Mouse (Mus musculus) ES-E14 (cell line): ENCODE data around the gene Mycbp. TPM values are rescaled to one million over a fixed set of nuclear protein-coding genes. Genes with fewer than 3 reads are reported as not detected.
A peak's percentile ranks its signal among the peaks of the same experiment; 100 is the strongest.

Source experiments
- DNase-seq: peaks from one replicate; pipeline ENCODE4 v3.0.0-alpha.2; 2013; ENCODE audit warnings: low read depth, low spot score
- H3K27ac ChIP-seq: 2 replicates; pipeline ENCODE4 v1.5.1; 2012; ENCODE audit warnings: low read depth, mild to moderate bottlenecking, low read length, moderate library complexity, mixed read lengths; ENCODE audit not compliant: poor library complexity, insufficient read depth, severe bottlenecking
- H3K36me3 ChIP-seq: 2 replicates; pipeline ENCODE4 v1.6.1; 2012; ENCODE audit warnings: mild to moderate bottlenecking, low read length, moderate library complexity, mixed read lengths; ENCODE audit not compliant: control insufficient read depth, poor library complexity, insufficient read depth, severe bottlenecking
- H3K4me1 ChIP-seq, 2 experiments: fragments of 150-350 bp in 1 of 2; sonication (generic) in 1 of 2; 2 replicates each; pipeline ENCODE4 v1.6.1; 2012; ENCODE audit warnings: low read length in 2 of 2, mild to moderate bottlenecking in 1 of 2, mixed read lengths in 1 of 2; ENCODE audit not compliant: control insufficient read depth in 2 of 2, insufficient read depth in 2 of 2, poor library complexity in 1 of 2
- H3K4me3 ChIP-seq, 2 experiments: fragments of 150-350 bp in 1 of 2; sonication (generic) in 1 of 2; 2 replicates each; pipeline ENCODE4 v1.5.1; 2012; ENCODE audit warnings: low read length in 2 of 2, low read depth in 1 of 2, mild to moderate bottlenecking in 1 of 2, mixed read lengths in 1 of 2; ENCODE audit not compliant: insufficient read depth in 1 of 2, poor library complexity in 1 of 2, severe bottlenecking in 1 of 2
- H3K9ac ChIP-seq: 2 replicates; pipeline ENCODE4 v1.6.1; 2012; ENCODE audit warnings: low read depth, mild to moderate bottlenecking, low read length, mixed read lengths; ENCODE audit not compliant: poor library complexity, insufficient read depth, severe bottlenecking
- H3K9me3 ChIP-seq: fragments of 150-350 bp; sonication (generic); 2 replicates; pipeline ENCODE4 v1.6.1; 2012; ENCODE audit warnings: low read depth, mild to moderate bottlenecking, low read length; ENCODE audit not compliant: control insufficient read depth, insufficient read depth
- CHD2 ChIP-seq: IDR thresholded peaks from 2 replicates; pipeline ENCODE4 v1.6.1; 2014; ENCODE audit warnings: mild to moderate bottlenecking, low read depth, low read length, inconsistent platforms
- HCFC1 ChIP-seq: IDR thresholded peaks from 2 replicates; pipeline ENCODE4 v1.6.1; 2012; ENCODE audit warnings: low read length, inconsistent platforms, borderline replicate concordance; ENCODE audit not compliant: insufficient read depth
- MAFK ChIP-seq: IDR thresholded peaks from 2 replicates; pipeline ENCODE4 v1.6.1; 2014; ENCODE audit warnings: mild to moderate bottlenecking, low read depth, low read length, inconsistent platforms; ENCODE audit not compliant: insufficient read depth
- ZC3H11A ChIP-seq: IDR thresholded peaks from 2 replicates; pipeline ENCODE4 v1.6.1; 2012; ENCODE audit warnings: low read depth, mild to moderate bottlenecking, inconsistent platforms, low read length, borderline replicate concordance
- ZNF384 ChIP-seq: IDR thresholded peaks from 2 replicates; pipeline ENCODE4 v1.6.1; 2012; ENCODE audit warnings: low read depth, low read length, inconsistent platforms
- in situ Hi-C, 2 experiments: fragments of 600-800 bp; cut with MboI; formaldehyde crosslinking; loops; one replicate each; pipeline ENCODE4 v1.15.1; 2025; ENCODE audit warnings: low sequenced_read_pairs in 2 of 2, inconsistent platforms in 1 of 2; ENCODE audit not compliant: unreplicated experiment in 2 of 2
- total RNA-seq: library from RNA; depleted of rRNA; stranded (reverse); fragments of 300-350 nt; gene quantifications from 2 replicates; pipeline ENCODE4 v1.2.3, GENCODE M21; 2012

The Mycbp gene
- total RNA-seq, 1 experiment, result 49.5 TPM

GRCm38 (mm10) chr4:123952059-123952458, 47.4 kb downstream of the Mycbp start:
- H3K27ac ChIP-seq, result no peak overlapping the region
- TF ChIP-seq MAFK, result no peak
- no peak for TF ChIP-seq ZNF384
- no peak for TF ChIP-seq ZC3H11A
- TF ChIP-seq CHD2, result no peak
- TF ChIP-seq HCFC1, result no peak
- H3K4me3 ChIP-seq, result no peak overlapping the region
- H3K9ac ChIP-seq, result no peak overlapping the region
- in situ Hi-C loops, result loop anchor here in 1 of 2 experiments (25.0 kb wide), 1 partner anchor 185 kb away; no protein-coding TSS in a partner anchor
- no peaks in the 10 kb centered on the region for H3K9me3 ChIP-seq
- H3K36me3 ChIP-seq, result no peaks in the 10 kb centered on the region
- no peak for DNase-seq
- H3K4me1 ChIP-seq, result peaks cover 0 to 4% of the 10 kb centered on the region in 2 experiments; a peak in 1 of 4 replicates

GRCm38 (mm10) chr4:123956703-123957491, 52.3 kb downstream of the Mycbp start:
- H3K4me1 ChIP-seq, result 0 out of 4 replicates have a peak, but pooled peaks cover 0 to 2% of the 10 kb centered on the region in 2 experiments
- H3K9ac ChIP-seq, result peak overlapping the region; percentile 54; the same call in 1 of the 2 replicates
- no peak overlapping the region for H3K27ac ChIP-seq
- H3K9me3 ChIP-seq, result no peaks in the 10 kb centered on the region
- in situ Hi-C loops, result loop anchor here in 1 of 2 experiments (25.0 kb wide), 1 partner anchor 180 kb away; no protein-coding TSS in a partner anchor
- no peaks in the 10 kb centered on the region for H3K36me3 ChIP-seq
- peak overlapping the region; percentile 18 to 52; a peak in 3 of 4 replicates for H3K4me3 ChIP-seq
- no peak for TF ChIP-seq HCFC1
- TF ChIP-seq ZC3H11A, result peak; percentile 74
- peak; percentile 68 for DNase-seq

DNA sequence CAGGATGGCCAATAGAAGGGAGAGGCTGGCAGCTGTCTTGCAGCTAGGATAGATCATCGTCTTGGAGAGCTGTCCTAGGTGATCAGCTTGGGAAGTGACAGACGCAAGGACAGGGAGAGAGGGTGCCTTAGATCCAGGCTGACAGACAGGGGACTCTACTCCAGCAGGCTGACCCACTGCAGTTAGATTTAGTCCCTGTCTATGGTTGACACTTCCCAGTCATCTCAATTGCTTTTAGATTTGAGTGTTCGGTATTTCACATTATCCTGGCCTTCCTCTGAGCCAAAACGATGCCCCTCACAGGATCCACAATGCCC, 52.8 kb downstream of the Mycbp start:
- H3K36me3 ChIP-seq, result no peaks in the 10 kb centered on the region
- 0 out of 4 replicates have a peak, but pooled peaks cover 0 to 2% of the 10 kb centered on the region in 2 experiments for H3K4me1 ChIP-seq
- H3K9ac ChIP-seq, result no peak overlapping the region
- TF ChIP-seq ZC3H11A (no peak), ZNF384 (no peak), MAFK (no peak), CHD2 (no peak), HCFC1 (no peak)
- no peaks in the 10 kb centered on the region for H3K9me3 ChIP-seq
- no peak overlapping the region; a peak in 1 of 4 replicates for H3K4me3 ChIP-seq
- DNase-seq, result no peak
- in situ Hi-C loops, result loop anchor here in 1 of 2 experiments (25.0 kb wide), 1 partner anchor 180 kb away; no protein-coding TSS in a partner anchor
- H3K27ac ChIP-seq, result no peak overlapping the region

DNA sequence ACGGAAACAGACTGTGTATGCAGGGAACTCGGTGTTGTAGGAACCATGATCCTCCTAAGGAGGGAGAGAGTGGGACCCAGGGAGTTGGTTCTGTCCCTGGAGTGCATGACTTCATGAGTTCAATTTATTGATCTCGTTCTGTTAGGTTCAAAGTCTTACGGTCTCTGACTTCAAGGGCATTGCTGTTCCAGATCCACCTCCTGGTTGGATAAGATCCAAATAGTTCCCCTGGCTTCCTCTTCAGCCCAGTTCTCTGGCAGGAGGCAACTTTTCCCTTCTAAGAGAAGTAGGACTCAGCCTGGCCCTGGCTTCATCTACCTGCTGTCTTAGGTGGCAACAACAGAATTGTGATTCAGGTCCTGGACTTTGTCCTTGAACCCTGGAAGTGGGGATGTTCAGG, 53.3 kb downstream of the Mycbp start:
- no peak for DNase-seq
- TF ChIP-seq CHD2 (no peak), ZC3H11A (no peak), MAFK (no peak), HCFC1 (no peak), ZNF384 (no peak)
- H3K27ac ChIP-seq, result no peak overlapping the region
- no peaks in the 10 kb centered on the region for H3K36me3 ChIP-seq
- H3K9me3 ChIP-seq, result no peaks in the 10 kb centered on the region
- in situ Hi-C loops, result loop anchor here in 1 of 2 experiments (25.0 kb wide), 1 partner anchor 179 kb away; no protein-coding TSS in a partner anchor
- no peak overlapping the region for H3K9ac ChIP-seq
- H3K4me3 ChIP-seq, result no peak overlapping the region
- H3K4me1 ChIP-seq, result 0 out of 4 replicates have a peak, but pooled peaks cover 0 to 2% of the 10 kb centered on the region in 2 experiments
